Mouse (Mus musculus) myocyte (in vitro differentiated cells): ENCODE results near the gene Prdm11.

ENCODE experiments used
- MYOD1 ChIP-seq, 3 experiments: IDR thresholded peaks; one replicate each; pipeline ENCODE4 v1.6.1; 2011; ENCODE audit warnings: control low read depth in 2 of 3, low read depth in 2 of 3, mild to moderate bottlenecking in 2 of 3, moderate library complexity in 1 of 3; ENCODE audit not compliant: insufficient read length in 2 of 3, control insufficient read depth in 1 of 3
- POLR2A ChIP-seq: IDR thresholded peaks from one replicate; pipeline ENCODE4 v1.6.1; 2011; ENCODE audit warnings: low read depth, mild to moderate bottlenecking, control low read depth, moderate library complexity; ENCODE audit not compliant: insufficient read length
- REST ChIP-seq: IDR thresholded peaks from one replicate; pipeline ENCODE4 v1.6.1; 2011; ENCODE audit warnings: mild to moderate bottlenecking, control low read depth, moderate library complexity; ENCODE audit not compliant: insufficient read depth, insufficient read length
- TCF12 ChIP-seq: IDR thresholded peaks from one replicate; pipeline ENCODE4 v1.6.1; 2011; ENCODE audit warnings: mild to moderate bottlenecking, control low read depth; ENCODE audit not compliant: poor library complexity, insufficient read depth, severe bottlenecking

- TF ChIP-seq MYOD1 (IDR thresholded peaks at IDR 0.05; ENCODE audit: control insufficient read depth in 1 of 3, insufficient read length in 2 of 3, low read depth in 2 of 3) (no peak), POLR2A (no peak), REST (no peak), TCF12 (no peak)
Measured at GRCm38 (mm10) chr2:92954404-92955114, 91.4 kb downstream of the Prdm11 start.
